Mouse (Mus musculus) neural tube, embryonic 10.5 days (tissue): ENCODE measurements around the gene Ghrl.
A peak's percentile ranks its signal among the peaks of the same experiment; 100 is the strongest.
"Not testable (repeated sequence)": the region's sequence is repeated elsewhere in the genome, so short reads cannot be mapped to it uniquely, and the experiment has no call there.

Source experiments
- DNase-seq: peaks from one replicate; pipeline ENCODE4 v3.0.0-alpha.2; 2017; ENCODE audit warnings: low spot score; ENCODE audit errors: extremely low spot score

Gene Ghrl

DNA sequence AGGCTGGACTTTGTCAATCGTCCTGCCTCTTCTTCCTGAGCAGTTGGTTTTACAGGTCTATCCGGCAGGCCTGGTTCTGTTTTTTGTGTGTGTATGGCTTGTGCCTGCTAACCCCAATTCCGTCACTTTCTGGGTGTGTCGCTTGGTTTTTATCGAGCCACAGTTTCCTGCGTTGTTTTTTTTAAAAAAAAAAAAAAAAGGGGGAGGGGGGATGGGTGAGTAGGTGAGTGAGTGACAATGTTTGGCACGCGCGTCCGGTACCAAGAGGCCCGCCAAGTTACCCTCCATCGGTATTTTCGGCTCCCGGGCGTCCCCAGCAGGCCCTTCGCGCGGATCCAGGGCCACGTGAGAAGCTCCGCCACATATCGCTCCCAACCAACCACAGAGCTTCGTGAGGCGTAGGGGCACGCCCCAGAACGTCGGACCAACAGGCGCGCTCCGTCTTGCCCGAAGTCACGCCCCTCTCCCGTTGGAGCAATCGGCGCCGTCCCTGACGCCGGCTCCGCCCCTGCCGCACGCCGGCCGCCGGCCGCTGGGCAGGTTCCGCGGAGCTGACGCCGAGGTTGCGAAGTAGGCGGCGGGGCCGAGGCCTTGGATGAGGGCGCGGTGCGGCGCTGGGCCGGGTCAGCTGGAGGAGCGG is 23.0 kb downstream of the Ghrl start, which contains the start of gene Tatdn2:
Gene Tatdn2 (plus strand): TSS at position 469 of the 640 bp plus-strand sequence.
- DNase-seq, result peak; percentile 92

DNA sequence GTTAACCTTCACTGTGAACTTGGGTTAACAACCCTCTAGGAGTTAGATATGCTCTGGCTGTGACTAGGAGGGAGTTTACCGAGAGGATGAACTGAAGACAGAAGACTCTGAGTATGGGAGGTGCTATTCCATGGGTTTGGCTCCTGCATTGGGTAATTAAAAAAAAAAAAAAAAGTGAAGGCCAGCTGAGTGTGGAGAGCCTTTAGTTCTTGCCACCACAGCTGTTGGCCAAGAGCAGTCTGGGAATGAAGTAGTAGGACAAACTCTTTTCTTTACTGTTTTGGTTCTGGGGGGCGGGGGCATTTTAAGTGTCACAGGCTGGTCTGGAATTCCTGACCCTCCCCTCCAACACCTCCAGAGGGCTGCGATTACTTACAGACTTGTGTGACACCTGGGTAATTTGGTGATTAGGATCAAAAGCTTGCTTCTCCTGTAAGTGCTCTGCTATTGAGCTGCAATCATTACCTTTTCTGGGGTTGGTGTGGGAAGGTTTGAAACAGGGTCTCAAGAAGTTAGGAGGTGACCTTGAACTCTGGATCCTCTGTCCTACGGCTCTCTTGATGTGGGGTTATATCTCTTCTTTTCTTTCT is 23.8 kb downstream of the Ghrl start:
- no peak for DNase-seq

DNA sequence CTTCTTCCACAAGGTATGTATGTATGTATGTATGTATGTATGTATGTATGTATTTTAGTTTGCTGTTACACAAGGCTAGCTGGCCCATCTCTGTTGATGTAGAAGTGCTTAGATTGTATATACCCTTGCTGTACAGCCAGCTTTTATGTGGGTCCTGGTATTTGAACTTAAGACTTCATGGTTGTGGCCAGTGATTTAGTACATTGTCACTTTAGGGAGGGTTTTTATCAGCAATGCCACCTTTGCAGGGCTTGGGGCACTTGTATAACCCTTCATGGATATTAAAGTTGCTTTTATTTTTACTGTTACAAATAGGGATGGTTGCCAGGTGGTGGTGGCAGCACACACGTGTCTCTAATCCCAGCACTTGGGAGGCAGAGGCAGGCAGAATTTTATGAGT is 24.5 kb downstream of the Ghrl start:
- DNase-seq, result no peak

DNA sequence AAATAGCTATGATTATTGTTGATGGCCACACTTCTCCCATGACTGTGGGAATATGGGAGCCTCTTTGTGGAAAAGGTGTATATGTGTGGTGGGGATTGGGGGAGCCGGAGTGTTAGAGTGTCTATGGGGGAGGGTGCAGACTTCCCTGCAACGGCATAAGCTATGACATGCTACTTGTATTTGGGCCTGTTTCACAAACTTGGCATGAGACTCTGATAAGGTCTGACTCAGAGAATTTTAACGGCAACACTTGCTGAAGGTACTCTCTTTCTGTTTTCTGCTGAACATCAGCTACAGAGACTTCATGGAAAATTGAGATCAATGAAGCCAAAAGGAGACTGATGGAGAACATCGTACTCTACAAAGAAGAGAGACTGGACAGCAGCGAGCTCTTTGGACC is 26.3 kb downstream of the Ghrl start:
- DNase-seq, result no peak

DNA sequence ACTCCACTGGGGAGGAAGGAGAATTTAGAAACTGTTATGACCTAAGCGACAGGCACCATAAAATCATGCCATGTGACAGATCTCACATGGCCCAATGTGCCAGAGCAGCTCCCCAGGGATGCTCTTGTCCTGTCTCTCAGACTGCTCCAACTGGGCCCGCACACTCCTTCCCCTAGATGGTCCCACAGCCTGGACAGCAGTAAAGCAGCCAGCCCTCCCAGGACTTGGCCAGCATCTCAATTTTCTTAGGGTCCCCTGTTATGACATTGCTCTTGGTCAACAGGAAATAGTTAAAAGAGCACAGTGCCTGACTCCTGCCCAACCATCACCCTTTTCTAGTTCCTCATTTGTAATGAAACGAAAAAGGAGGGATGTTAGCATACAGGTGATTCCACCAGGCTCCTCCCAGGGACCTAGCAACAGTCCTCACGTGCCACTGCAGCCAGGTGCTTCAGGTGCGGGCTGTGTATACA is 27.0 kb downstream of the Ghrl start:
- DNase-seq, result no peak

DNA sequence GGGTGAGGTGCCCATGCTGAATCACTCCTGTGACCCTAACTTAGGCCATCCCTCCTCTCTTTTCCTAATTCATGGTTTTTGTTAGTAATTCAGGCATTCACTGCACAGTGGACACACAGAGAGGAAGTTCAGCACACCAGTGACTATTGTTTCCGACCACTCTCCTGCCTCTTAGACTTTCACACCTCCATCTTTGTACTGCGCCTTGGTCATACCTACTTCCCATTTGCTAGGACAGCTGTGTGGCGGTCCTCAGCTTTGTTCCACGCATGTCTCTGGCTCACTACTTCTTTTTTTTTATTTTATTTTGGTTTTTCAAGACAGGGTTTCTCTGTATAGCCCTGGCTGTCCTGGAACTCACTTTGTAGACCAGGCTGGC is 28.6 kb downstream of the Ghrl start:
- DNase-seq, result no peak

DNA sequence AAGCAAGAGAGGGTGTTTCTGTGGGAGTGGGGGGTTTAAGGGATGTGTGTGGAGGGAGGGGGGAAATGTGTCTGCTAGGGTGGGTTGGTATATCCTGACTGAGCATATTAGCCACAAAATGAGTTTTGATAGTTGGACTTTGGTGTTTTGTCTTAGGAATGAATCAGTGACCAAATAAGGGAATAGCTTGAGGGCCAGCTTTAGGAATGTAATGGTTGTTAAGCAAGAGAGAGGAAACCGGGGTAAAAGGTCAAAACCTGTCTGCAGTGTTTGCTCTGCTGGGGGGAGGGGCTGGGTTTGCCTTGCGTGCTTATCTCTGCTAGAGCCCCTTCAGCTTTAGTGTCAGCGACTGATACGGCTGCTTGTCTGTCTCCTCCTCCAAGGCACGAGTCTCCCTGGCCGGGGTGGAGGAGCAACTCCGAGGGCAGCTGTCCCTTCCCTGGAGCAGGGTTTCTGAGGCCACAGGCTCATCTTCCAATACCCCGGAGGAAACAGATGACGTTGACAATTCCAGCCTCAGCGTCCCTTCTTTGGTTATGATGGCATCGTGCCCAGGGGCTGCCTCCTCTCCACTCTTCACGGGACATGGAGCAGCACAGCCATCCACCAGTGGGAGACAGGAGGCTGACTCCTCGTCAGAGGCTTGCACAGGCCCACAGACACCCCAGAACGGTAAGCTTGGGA is 29.1 kb downstream of the Ghrl start:
- peak; percentile 75 for DNase-seq

DNA sequence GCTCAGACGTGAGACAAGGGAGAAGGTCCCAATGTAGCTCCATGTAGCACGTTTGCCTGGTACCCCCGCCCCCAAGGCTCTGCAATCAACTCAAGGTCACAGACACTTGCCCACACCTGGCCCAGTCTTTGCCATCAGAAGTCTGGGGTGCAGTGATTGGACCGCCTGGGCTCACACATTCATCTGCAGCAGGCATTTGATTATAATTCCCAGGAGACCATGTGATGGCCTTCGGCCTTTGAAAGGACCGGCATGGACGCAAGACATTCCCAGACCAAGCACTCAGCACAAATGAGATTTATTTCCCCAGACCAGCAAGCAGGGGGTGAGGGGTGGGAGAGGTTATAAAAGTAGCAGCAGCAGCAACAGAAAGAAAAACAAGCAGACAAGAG is 29.7 kb downstream of the Ghrl start:
- peak; percentile 71 for DNase-seq

DNA sequence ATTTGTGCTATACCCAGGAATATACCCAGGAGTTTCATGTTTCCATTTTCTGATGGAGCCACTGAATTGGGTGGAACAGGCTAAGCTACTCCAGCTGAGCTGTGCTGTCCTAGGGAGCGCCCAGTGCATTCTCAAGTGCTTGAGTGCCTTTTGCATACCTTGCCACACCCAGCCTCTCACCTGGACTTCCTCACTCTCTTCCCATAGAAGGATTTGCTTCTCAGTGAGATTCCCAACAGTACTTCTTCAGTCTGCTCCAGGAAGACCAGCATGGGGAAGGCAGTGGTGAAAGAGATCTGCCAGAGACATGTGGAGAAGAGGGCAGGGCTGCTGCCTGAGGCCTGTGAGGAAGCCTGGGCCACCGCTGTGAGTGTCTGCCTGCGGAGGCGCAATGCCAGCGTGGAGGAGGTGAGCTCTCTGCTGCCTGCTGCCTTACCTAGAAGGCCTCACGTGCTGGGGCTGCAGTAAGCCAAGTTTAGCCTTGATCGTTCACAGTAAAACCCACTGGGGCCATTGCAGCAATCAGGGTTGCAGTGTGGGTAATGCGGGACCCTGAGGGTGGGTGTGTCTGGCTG is 33.0 kb downstream of the Ghrl start:
- DNase-seq, result no peak

DNA sequence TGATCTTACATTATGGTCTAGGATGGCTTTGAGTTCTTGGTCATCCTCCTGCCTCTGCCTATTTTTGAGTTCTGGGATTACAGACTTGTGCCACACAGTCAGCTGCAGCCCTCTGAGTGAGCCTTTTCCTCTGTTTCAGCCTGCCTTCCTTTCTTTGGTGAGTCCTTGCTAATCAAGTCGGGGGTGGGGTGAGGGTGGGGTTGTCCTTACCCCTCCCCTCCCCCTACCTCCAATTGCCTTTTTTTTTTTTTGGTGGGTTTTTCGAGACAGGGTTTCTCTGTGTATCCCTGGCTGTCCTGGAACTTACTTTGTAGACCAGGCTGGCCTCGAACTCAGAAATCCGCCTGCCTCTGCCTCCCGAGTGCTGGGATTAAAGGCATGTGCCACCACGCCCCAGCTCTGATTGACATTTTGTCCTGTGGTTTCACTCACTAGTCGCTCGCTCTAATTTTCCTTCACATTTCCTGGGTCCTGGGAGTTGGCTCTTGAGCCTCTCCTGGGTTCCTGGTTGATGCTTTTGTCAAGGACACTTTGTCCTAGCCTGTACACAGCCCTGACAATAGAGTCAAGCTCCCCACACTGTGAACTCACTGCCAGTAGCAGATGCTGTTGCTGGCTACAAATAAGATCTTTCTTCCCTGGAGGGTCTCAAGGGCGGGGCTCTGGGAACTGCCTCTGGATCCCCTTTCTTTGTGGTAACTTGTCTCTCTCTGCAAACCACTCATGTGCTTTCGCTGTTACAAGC is 36.4 kb downstream of the Ghrl start:
- no peak for DNase-seq

DNA sequence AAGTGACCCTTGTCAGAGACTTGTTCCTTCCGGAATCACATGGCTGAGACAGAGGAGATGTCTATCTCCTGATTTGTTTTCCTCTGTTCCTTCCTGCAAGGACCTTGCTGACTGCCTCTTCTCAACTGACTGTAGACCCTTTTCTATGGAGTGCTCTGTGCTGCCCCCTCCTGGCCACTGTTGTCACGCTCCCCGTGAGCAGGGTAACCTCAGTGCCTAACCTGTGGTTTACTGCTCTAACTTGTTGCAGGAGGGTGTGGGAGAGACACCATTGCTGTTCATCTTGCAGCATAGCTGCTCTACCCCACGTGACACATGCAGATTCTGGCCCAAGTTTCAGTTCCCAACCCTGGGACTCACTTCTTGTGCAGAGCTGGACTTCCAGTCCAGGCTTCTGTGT is 38.4 kb downstream of the Ghrl start:
- DNase-seq, result peak; percentile 84

DNA sequence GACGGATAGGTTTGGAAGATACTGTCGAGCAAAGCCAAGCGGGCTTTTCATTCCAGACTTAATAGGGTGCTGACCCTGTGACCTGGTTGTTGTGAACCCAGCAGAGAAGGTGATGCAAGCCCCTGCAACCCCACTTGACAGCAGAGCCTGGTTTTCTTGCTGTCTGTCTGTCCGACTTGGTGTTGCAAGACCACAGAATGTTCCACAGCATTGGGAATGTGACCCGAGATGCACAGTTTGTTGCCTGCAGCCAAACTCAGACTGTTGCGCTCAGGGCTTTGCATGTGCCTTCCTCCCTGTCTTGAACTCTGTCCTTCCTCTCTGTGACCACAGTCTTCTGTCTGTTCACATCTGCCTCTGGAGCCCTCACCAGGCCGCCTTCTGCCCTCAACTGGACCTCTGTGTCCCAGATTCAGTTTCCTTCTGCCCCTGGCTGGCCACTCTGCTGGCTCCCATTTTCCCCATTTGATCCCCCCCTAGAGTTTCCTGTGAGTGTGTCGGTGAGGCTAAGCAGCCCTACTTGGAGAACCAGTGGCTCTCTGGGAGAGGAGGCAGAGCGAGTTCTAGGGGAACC is 39.6 kb downstream of the Ghrl start:
- DNase-seq, result no peak

DNA sequence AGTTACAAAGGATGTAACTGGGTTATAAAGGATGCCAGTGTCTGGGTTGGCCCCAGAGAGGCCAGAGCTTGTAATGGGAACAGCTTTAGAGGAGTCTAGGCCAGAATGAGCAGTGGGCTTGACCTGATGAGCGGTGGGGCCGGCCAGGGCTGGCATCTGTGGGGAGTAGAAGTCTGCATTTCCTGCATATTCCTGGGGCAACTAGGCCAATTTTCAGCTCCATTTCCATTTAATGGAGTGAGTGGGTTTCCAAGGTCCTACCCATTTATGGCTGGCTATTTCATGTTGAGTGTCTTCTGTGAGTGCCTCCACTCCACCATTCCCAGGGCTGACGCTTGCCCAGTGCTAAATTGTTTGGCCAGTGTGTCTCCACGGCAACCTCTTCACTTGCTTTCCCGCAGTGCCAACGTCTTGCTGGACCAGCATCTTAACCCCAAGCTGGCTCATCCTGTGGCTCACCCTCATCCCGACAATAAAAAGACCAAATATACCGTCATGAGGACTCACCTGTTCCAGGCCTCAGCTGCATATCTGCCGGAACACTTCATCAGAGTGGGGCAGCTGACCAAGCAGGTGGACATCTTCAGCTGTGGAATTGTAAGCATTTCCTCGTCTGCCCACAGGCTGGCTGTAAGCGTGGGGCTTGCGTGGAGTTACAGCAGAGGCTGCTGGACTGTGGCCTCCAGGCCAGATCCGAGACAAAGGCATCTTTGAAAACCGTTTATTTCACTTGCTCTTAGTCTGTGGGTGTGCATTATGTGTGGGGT is 41.3 kb downstream of the Ghrl start:
- no peak for DNase-seq

DNA sequence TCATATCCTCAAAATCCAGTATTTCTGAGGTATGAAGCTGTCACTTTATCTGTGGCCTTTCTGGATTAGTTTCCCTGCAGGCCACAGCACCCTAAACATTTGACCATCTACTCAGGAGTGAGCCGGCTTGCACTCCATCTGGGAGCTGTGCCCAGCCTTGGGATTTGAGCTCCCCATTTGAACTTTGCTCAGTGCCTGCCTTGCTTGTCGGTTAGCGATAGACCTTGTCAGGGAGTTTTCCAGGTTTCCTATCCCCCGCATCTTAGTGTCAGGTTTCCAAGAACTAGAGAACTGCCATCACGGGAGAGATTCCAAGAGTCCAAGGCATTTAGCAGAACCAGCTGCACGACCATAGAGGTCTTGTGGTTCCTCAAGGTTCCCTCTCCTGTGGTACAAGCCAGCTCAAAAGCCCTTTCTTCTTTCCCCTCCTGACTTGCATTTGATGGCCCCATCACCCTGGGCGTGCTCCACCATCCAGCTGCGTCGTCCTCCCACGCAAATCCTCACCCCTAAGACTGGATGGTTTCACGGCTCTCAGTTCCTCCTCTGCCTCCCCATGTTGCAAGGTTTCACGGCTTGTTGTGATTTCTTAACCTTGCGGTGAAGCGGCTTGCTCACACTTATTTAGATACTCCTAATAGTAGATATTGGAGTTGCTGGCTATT is 42.5 kb downstream of the Ghrl start:
- no peak for DNase-seq

DNA sequence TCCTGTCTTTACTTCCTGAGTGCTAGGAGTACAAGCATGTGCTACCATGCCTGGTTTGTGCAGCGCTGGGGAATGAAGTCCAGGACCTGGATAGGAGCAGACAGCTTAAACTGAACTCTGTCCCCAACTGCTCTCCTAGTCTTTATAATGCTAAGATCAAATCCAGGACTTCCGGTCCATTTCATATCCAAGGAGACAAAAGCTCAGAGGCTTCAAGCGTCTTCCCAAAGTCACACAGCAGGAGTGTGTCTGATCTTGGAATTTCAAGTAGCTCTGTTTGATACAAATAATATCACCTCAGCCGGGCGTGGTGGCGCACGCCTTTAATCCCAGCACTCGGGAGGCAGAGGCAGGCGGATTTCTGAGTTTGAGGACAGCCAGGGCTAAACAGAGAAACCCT is 43.7 kb downstream of the Ghrl start:
- DNase-seq, result no peak

DNA sequence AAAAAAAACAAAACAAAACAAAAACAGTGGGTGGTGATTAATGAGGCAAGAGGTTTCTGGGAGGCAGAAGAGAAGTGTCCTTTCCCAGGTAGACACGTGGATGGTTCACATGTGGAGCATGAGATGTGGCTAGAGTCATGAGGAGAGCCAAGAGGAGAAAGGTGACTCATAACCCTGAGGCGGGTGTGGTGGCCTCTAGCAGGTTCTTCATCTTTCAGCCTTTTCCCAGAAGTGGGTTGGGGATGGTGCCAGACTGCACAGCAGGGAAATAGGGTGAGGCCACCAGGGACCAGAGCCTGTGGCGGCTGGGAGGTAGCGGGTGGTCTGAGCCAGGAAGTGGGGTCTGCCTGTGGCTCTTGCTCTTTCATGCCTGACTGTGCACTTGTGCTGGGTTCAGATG is 44.4 kb downstream of the Ghrl start:
- no peak for DNase-seq

DNA sequence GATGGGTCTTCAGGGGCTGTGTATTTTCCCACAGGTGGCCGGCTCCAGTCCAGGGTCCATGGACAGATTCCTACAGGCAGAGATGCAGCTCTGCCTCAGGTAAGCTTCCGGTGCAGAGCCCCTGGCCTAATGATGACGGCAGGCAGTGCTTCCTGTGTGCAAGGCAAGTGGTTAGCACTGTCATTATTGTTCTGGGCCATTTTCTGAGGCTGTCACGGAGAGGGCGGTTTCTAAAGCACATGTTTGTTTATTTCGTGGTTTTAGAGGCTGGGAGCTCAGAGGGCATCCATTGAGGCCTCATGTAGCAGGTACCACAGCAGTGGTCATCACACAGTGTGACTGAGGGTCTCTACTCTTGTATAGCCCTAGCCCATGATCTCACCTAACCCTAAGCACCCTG is 46.7 kb downstream of the Ghrl start:
- DNase-seq, result no peak

DNA sequence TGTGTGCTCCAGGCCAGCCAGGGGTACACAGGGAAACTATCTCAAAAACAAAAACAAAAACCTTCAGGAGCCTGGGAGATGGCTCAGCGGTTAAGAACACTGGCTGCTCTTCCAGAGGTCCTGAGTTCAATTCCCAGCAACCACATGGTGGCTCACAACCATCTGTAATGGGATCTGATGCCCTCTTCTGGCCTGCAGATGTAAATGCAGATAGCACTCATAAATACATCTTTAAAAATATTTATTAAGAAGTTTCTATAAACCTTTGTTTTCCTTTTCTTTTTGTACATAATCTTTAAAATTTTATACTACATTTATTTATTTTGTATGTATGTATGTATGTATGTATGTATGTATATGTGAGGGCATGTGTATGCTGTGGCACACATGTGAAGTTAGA is 47.7 kb downstream of the Ghrl start:
- not testable (repeated sequence) for DNase-seq

DNA sequence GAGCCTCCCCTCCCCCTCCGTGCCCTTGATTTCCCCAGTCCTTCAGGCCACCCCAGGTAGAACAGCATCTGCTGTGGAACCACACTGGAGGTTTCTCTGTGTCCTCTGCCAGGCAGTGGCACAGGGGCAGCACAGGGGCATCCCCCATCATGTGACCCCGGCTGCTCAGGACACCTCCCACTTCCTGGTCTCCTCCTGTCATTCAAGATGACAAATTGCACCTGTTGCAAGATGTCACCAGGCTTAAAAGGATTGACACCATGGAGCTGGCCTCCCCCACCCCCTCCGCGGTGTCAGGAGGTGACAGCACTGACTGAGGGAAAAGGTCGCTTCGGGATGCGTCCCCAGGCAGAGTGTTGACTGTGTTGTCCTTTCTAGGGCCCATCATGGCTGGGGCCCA is 49.9 kb downstream of the Ghrl start:
- DNase-seq, result no peak
